Mouse (Mus musculus) left cerebral cortex, adult 18-20 months (tissue): ENCODE results near the gene Ppif. TPM values are rescaled to one million over a fixed set of nuclear protein-coding genes. Genes with fewer than 3 reads are reported as not detected.
A peak's percentile ranks its signal among the peaks of the same experiment; 100 is the strongest.

ENCODE experiments used
- DNase-seq, 2 experiments: peaks; one replicate each; pipeline ENCODE4 v3.0.0; 2021 to 2022; ENCODE audit warnings: low spot score in 2 of 2, mixed read lengths in 1 of 2
- long read RNA-seq, 2 experiments: library from polyadenylated mRNA; stranded (forward); transcript quantifications; one replicate each; pipeline ENCODE4 v2.0.0; 2021
- total RNA-seq, 2 experiments: library from RNA; stranded (reverse); gene quantifications; 2 replicates each; pipeline ENCODE4 v1.2.3; 2021

Ppif gene
- total RNA-seq = 10 to 100 TPM; 25.4 to 25.6 TPM
- long read RNA-seq, experiment 1, transcript Ppif-201 (6 exons, 1,549 nt) = major isoform, 54 of 65 reads
- long read RNA-seq, experiment 1, partial matches to known transcripts = 4 of 65 reads
- long read RNA-seq, experiment 1, other reads (novel, unspliced or antisense) = 7 of 65 reads
- long read RNA-seq, experiment 2, transcript Ppif-201 (6 exons, 1,549 nt) = major isoform, 27 of 37 reads
- long read RNA-seq, experiment 2, partial matches to known transcripts = 2 of 37 reads
- long read RNA-seq, experiment 2, other reads (novel, unspliced or antisense) = 8 of 37 reads

DNA sequence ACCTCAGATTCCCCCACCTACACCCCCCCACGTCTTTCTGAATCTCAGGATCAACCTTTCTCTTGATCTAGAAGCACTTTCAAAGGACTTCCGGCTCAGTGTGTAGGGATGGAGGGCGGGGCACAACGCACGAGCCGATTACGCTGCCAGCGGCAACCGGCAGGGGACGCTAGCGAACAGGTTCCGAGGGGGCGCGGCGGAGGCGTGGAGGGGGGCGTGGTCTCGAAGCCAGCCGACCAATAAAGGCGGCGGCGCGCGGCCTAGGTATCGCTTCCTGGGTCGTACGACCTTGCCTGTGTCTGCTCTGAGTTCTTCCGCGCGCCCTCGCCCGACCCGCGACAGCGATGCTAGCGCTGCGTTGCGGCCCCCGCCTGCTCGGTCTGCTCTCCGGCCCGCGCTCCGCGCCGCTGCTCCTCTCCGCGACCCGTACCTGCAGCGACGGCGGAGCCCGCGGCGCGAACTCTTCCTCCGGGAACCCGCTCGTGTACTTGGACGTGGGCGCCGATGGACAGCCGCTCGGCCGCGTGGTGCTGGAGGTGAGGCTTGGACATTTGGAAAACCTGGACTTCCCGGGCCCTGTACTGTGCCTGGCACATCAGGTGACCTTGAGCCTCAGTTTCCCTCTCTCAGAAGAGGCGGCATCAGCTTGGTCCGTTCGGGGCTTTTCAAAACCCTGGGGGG lies at the start of gene Ppif:
TSS of gene Ppif (plus strand) at position 267 of the 681 bp plus-strand sequence.
- peak; percentile 95 to 98 for DNase-seq

DNA sequence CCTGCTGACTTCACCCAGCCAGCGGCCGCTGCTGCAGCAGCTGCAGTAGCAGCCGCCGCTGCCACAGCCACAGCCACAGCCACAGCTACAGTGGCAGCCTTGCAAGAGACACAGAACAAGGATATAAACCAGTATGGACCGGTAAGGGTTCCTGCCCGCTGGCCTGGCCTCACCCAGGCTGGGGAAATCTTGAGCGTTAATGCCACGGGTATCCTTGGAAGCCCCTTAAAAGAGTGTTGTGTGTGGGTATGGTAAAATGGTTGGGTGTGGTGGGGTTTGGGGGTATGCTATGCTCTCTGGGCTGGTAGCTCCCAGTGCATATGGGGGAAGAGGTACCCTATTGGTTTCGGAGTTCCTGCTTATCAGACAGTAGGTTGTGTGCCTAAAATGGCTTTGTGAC lies 48.2 kb upstream of the Ppif start:
- no peak for DNase-seq

- peak; percentile 64 to 75 for DNase-seq
These were observed 47.8 kb upstream of the Ppif start for GRCm38 (mm10) chr14:25646161-25646621.

GRCm38 (mm10) chr14:25651131-25651530 lies 42.8 kb upstream of the Ppif start:
- DNase-seq = no peak

GRCm38 (mm10) chr14:25651905-25652304 lies 42.0 kb upstream of the Ppif start:
- no peak for DNase-seq

- peak; percentile 69 to 80 for DNase-seq
These were observed 39.4 kb upstream of the Ppif start for GRCm38 (mm10) chr14:25654401-25655197.

DNA sequence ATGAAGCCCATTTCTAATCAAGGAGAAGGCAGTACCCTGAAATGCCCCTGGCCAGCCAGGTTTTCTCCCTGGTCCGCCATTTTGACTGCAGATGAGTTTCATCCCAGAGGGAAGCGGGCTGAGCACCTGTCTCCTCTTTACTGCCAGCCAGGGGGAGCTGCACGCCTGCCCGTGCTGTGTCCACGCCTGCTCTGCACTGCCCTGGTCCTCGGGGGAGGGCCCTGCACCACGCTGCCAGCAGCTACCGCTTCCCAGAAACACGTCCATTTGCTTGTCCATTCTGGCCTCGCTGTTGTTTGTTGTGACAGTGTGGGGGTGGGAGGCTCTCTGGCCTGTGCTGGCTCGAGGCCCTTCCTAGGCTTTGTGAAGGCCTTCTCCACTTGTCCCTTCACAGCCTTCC lies 33.3 kb upstream of the Ppif start:
- DNase-seq = no peak

DNA sequence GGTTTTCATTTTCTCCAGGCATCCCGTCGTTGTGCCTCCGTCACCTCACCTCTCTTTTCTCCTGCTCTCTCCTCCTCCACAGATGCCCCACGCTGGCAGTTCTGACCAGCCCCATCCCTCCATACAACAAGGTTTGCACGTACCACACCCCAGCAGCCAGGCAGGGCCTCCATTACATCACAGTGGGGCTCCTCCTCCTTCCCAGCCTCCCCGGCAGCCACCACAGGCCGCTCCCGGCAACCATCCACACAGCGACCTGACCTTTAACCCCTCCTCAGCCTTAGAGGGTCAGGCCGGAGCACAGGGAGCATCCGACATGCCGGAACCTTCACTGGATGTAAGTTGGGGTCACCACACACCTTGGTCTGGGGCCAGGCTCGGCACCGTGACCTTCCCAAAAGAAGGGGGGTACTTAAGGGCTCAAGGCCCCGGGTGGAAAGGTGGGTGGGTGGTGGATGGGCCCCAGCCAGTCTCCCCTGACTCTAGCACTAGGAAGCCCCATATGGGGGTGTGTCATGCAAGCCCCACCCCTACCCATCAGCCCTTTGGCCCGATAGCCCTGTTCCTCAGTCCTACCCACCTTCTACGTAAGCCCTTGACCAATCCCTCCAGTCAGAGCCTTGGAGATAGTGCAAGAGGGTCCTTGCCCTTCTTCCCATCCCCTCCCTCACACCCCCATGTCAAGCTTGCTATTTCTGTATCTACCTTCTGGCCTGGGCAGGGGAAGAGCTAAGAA lies 32.6 kb upstream of the Ppif start:
- no peak for DNase-seq

DNA sequence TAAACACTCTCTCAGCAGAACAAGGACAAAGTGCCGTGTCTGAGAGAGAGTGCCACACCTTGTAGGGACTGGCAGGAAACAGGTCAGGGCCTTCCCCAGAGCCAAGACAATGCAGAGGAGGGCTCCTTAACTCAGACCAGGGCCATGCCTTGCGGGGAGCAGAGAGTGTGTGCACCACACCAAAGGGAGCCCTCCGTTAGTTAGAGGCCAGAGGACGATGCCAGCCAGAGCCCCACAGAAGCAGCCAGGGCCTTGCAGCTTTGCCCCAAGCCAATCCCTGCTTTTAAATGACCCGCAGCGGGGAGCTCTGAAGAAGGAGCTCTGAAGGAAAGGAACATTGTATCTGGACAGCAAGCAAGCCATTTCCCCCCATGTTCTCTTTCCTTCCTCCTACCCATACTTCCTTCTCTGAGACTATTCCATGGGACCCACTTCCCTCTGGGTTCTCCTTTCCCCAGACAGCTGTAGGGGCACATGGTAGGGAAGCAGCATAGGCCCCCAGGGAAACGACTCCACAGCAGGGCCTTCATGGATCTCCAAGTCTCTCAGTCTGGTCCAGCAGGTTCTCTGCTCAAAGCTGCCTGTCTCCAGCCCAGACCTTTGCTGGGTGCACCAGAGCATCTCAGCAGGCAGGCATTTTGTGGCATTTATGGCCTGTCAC lies 30.2 kb upstream of the Ppif start:
- DNase-seq = no peak

DNA sequence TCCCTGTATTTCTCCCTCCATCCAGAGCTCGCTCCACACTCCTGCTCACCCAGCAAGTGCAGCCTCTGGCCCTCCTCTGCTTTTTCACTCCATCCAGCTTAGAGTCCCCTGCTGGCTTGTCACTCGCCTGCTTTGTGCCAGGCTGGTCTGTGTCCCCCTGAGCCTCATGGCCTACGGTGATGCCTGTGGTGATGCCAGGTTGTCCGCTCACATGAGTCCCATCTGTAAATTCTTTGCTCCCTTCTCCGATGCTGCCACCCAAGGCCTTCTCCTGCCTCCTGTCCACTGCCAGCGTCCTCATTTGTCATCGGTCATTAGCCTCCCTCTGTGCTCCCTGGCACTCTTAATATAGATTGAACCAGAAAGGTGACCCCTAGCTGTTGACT lies 29.7 kb upstream of the Ppif start:
- no peak for DNase-seq

- DNase-seq = no peak
These were observed 28.5 kb upstream of the Ppif start for GRCm38 (mm10) chr14:25665314-25665970.

DNA sequence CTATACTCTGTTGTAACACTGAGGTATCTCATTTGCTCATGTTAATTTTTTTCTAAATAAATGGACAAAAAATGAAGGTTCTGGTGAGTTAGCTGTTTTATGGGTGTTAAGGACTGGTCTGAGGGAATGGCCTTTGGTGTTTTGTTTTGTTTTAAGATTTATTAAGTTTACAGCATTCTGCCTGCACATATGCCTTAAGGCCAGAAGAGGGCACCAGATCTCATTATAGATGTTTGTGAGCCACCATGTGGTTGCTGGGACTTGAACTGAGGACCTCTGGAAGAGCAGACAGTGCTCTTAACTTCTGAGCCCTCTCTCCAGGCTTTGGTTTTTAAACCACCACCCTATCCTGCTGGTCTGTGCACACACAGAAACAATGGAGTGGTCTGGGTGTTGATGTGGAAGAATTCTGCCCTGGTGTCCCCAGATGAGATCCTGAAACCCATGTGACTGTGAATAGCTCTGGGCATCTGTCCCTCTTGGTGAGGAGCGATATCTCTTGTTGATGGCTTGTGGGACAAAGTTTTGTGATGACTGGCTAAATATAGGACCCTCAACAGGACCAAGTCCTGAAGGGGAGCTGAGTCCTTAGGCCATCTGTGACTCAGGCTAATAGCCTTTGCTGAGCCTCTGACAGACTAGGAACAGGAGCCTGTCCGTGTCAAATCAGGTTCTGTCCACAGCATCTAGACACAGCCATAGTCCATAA lies 27.1 kb upstream of the Ppif start:
- no peak for DNase-seq

DNA sequence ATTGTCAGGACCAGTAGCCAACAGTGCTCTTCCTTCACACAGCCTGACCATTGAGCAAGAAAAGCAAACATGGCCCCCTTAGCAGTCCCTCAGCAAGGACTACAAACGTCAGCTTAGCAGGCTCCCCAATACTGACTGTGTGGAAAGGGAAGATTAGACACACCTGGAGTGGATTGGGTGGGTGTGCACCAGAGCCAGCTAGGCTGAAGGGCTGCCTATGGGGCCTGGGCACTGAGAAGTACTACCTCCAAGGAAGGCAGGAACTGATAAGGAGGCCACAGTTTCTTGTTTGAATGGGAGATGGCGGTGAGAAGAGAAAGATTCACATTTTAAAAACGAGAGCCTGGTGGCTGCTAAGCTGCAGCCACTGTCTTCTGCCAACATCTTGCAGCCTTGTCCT lies 26.4 kb upstream of the Ppif start:
- DNase-seq = no peak

GRCm38 (mm10) chr14:25679625-25680024 lies 14.3 kb upstream of the Ppif start:
- no peak for DNase-seq

GRCm38 (mm10) chr14:25682020-25682419 lies 11.9 kb upstream of the Ppif start:
- DNase-seq = no peak

GRCm38 (mm10) chr14:25686216-25686945 lies 7.6 kb upstream of the Ppif start:
- DNase-seq = no peak

DNA sequence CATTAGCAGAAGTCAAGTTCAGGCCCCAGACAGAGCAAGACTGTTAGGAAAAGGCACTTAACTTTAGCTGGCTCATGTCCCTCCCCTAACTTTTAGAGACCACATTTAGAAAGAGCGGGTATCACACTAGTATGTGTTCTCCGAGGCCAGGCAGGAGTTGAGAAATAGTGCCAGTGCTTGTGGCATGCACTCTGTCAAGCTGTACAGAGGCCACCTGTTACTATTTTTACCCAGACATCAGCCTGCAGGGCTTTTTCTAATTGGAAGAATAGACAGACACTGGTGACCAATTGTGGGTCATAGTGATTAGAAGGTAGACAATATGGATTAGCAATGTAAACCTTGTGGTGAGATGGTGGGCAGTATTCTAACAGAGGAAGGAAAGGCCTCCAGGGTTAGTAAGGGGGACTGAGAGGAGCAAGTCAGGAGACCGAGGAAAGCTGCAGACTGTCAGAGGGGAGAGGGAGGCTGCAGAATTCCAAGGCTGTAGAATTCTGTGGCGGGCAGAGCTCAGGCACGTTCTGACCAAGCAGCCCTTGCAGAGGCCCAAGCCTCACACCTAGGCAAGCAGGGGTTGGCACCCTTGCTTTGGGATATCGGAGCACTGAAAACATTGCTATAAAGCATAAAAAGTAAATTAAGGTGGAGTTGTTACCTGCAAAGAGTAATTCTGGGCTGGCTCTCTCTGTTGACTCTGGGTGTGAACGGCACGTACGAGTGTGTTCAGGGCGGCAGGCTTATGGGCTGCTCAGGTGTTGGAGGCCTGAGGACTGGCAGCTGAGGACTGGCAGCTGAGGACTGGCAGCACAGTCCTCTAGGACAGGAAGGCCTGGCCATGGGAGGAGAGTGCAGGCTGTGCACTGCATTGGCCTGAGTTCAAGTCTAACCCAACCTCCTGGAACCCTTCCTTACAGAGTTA lies 6.7 kb upstream of the Ppif start:
- no peak for DNase-seq
